Mouse (Mus musculus) MEL (cell line): ENCODE results near the gene Pip5k1c. TPM values are rescaled to one million over a fixed set of nuclear protein-coding genes. Genes with fewer than 3 reads are reported as not detected.

ENCODE experiments used
- DNase-seq: peaks from one replicate; pipeline ENCODE4 v3.0.0; 2011; ENCODE audit warnings: low read depth, low spot score
- H3K27ac ChIP-seq: 2 replicates; pipeline ENCODE4 v1.5.1; 2012; ENCODE audit warnings: low read depth, mild to moderate bottlenecking, control low read depth, low read length, moderate library complexity; ENCODE audit not compliant: control insufficient read depth
- H3K27me3 ChIP-seq, 2 experiments: fragments of 150-350 bp in 1 of 2; sonication (generic) in 1 of 2; 2 replicates each; pipeline ENCODE4 v1.6.1; 2012; ENCODE audit warnings: low read length in 2 of 2, mild to moderate bottlenecking in 2 of 2, improper control_type of control experiment in 1 of 2, moderate library complexity in 1 of 2; ENCODE audit not compliant: insufficient read depth in 2 of 2, control insufficient read depth in 1 of 2
- H3K36me3 ChIP-seq, 2 experiments: 2 replicates each; pipeline ENCODE4 v1.6.1; 2012 to 2014; ENCODE audit warnings: low read length in 2 of 2, improper control_type of control experiment in 1 of 2, inconsistent platforms in 1 of 2, mild to moderate bottlenecking in 1 of 2; ENCODE audit not compliant: insufficient read depth in 2 of 2, control insufficient read depth in 1 of 2
- H3K4me1 ChIP-seq, 2 experiments: fragments of 150-350 bp in 1 of 2; sonication (generic) in 1 of 2; 2 replicates each; pipeline ENCODE4 v1.6.1; 2012; ENCODE audit warnings: low read length in 2 of 2, improper control_type of control experiment in 1 of 2, mild to moderate bottlenecking in 1 of 2; ENCODE audit not compliant: insufficient read depth in 2 of 2, control insufficient read depth in 1 of 2
- H3K4me3 ChIP-seq, 2 experiments: fragments of 150-350 bp in 1 of 2; sonication (generic) in 1 of 2; 2 replicates each; pipeline ENCODE4 v1.5.1; 2012; ENCODE audit warnings: low read depth in 2 of 2, low read length in 2 of 2, mild to moderate bottlenecking in 2 of 2, moderate library complexity in 2 of 2, control low read depth in 1 of 2, improper control_type of control experiment in 1 of 2; ENCODE audit not compliant: control insufficient read depth in 1 of 2, insufficient read depth in 1 of 2
- H3K79me2 ChIP-seq: 2 replicates; pipeline ENCODE4 v1.6.1; 2012; ENCODE audit warnings: mild to moderate bottlenecking, low read length, moderate library complexity; ENCODE audit not compliant: control insufficient read depth, poor library complexity, insufficient read depth
- H3K9ac ChIP-seq: 2 replicates; pipeline ENCODE4 v1.6.1; 2012; ENCODE audit warnings: low read depth, mild to moderate bottlenecking, control low read depth, low read length, moderate library complexity; ENCODE audit not compliant: control insufficient read depth, poor library complexity, severe bottlenecking
- H3K9me3 ChIP-seq: fragments of 150-350 bp; sonication (generic); replicated peaks from 2 replicates; pipeline ENCODE4 v1.6.1; 2012; ENCODE audit warnings: mild to moderate bottlenecking, low read length, improper control_type of control experiment, moderate library complexity; ENCODE audit not compliant: insufficient read depth
- BHLHE40 ChIP-seq: IDR thresholded peaks from 2 replicates; pipeline ENCODE4 v1.6.1; 2012; ENCODE audit warnings: low read depth, mild to moderate bottlenecking, inconsistent platforms, low read length, improper control_type of control experiment, borderline replicate concordance
- CTCF ChIP-seq, 3 experiments: IDR thresholded peaks in 2 of 3; conservative IDR thresholded peaks in 1 of 3; 2 replicates each; pipeline ENCODE4 v1.5.1; 2011 to 2012; ENCODE audit warnings: low read length in 3 of 3, low read depth in 2 of 3, mild to moderate bottlenecking in 2 of 3, improper control_type of control experiment in 1 of 3, inconsistent platforms in 1 of 3, mixed read lengths in 1 of 3, moderate library complexity in 1 of 3; ENCODE audit not compliant: control insufficient read depth in 1 of 3, insufficient read depth in 1 of 3, poor library complexity in 1 of 3, severe bottlenecking in 1 of 3
- E2F4 ChIP-seq: IDR thresholded peaks from 2 replicates; pipeline ENCODE4 v1.6.1; 2011; ENCODE audit warnings: low read depth, low read length, improper control_type of control experiment, borderline replicate concordance
- ELF1 ChIP-seq: IDR thresholded peaks from 2 replicates; pipeline ENCODE4 v1.6.1; 2014; ENCODE audit warnings: low read depth, mild to moderate bottlenecking, inconsistent platforms, low read length, improper control_type of control experiment, moderate library complexity
- EP300 ChIP-seq, 2 experiments: IDR thresholded peaks; 2 replicates each; pipeline ENCODE4 v1.6.1; 2011; ENCODE audit warnings: improper control_type of control experiment in 2 of 2, low read length in 2 of 2, low read depth in 1 of 2, mild to moderate bottlenecking in 1 of 2
- GABPA ChIP-seq: IDR thresholded peaks from 2 replicates; pipeline ENCODE4 v1.6.1; 2012; ENCODE audit warnings: low read depth, mild to moderate bottlenecking, inconsistent platforms, low read length, improper control_type of control experiment, moderate library complexity
- GATA1 ChIP-seq: IDR thresholded peaks from 2 replicates; pipeline ENCODE4 v1.6.1; 2011; ENCODE audit warnings: low read depth, low read length, improper control_type of control experiment
- MAZ ChIP-seq: IDR thresholded peaks from 2 replicates; pipeline ENCODE4 v1.6.1; 2012; ENCODE audit warnings: low read depth, mild to moderate bottlenecking, inconsistent platforms, low read length, improper control_type of control experiment
- MXI1 ChIP-seq: IDR thresholded peaks from 2 replicates; pipeline ENCODE4 v1.6.1; 2011; ENCODE audit warnings: mild to moderate bottlenecking, low read depth, low read length, improper control_type of control experiment
- MYB ChIP-seq: IDR thresholded peaks from 2 replicates; pipeline ENCODE4 v1.6.1; 2011; ENCODE audit warnings: mild to moderate bottlenecking, low read depth, low read length, improper control_type of control experiment
- MYC ChIP-seq: IDR thresholded peaks from 2 replicates; pipeline ENCODE4 v1.6.1; 2011; ENCODE audit warnings: low read depth, mild to moderate bottlenecking, low read length, improper control_type of control experiment, moderate library complexity
- POLR2AphosphoS2 ChIP-seq: IDR thresholded peaks from 2 replicates; pipeline ENCODE4 v1.6.1; 2011; ENCODE audit warnings: low read length, improper control_type of control experiment
- POLR2AphosphoS5 ChIP-seq: IDR thresholded peaks from 2 replicates; pipeline ENCODE4 v1.6.1; 2012; ENCODE audit warnings: low read depth, borderline replicate concordance, mild to moderate bottlenecking, inconsistent platforms, low read length, moderate library complexity, mixed read lengths
- RAD21 ChIP-seq: IDR thresholded peaks from 2 replicates; pipeline ENCODE4 v1.6.1; 2011; ENCODE audit warnings: mild to moderate bottlenecking, low read depth, low read length, improper control_type of control experiment
- SIN3A ChIP-seq: IDR thresholded peaks from 2 replicates; pipeline ENCODE4 v1.6.1; 2012; ENCODE audit warnings: low read length, improper control_type of control experiment, inconsistent platforms
- SMC3 ChIP-seq: IDR thresholded peaks from 2 replicates; pipeline ENCODE4 v1.6.1; 2011; ENCODE audit warnings: low read depth, low read length, improper control_type of control experiment
- TAL1 ChIP-seq: IDR thresholded peaks from 2 replicates; pipeline ENCODE4 v1.6.1; 2012; ENCODE audit warnings: mild to moderate bottlenecking, inconsistent platforms, low read length, moderate library complexity, mixed read lengths
- TBP ChIP-seq: IDR thresholded peaks from 2 replicates; pipeline ENCODE4 v1.8.0; 2011; ENCODE audit warnings: low read depth, low read length, improper control_type of control experiment
- UBTF ChIP-seq: IDR thresholded peaks from 2 replicates; pipeline ENCODE4 v1.6.1; 2012; ENCODE audit warnings: low read depth, mild to moderate bottlenecking, inconsistent platforms, low read length, improper control_type of control experiment, moderate library complexity, borderline replicate concordance; ENCODE audit not compliant: insufficient read depth
- USF1 ChIP-seq: IDR thresholded peaks from 2 replicates; pipeline ENCODE4 v1.6.1; 2014; ENCODE audit warnings: low read depth, mild to moderate bottlenecking, inconsistent platforms, low read length, improper control_type of control experiment, moderate library complexity
- USF2 ChIP-seq, 2 experiments: IDR thresholded peaks; 2 replicates each; pipeline ENCODE4 v1.6.1; 2011 to 2012; ENCODE audit warnings: improper control_type of control experiment in 2 of 2, low read length in 2 of 2, borderline replicate concordance in 1 of 2, inconsistent platforms in 1 of 2, low read depth in 1 of 2, mild to moderate bottlenecking in 1 of 2; ENCODE audit not compliant: insufficient read depth in 1 of 2
- ZC3H11A ChIP-seq: IDR thresholded peaks from 2 replicates; pipeline ENCODE4 v1.6.1; 2012; ENCODE audit warnings: low read depth, mild to moderate bottlenecking, inconsistent platforms, low read length, improper control_type of control experiment
- ZKSCAN1 ChIP-seq: IDR thresholded peaks from 2 replicates; pipeline ENCODE4 v1.6.1; 2012; ENCODE audit warnings: low read depth, mild to moderate bottlenecking, inconsistent platforms, low read length, improper control_type of control experiment, moderate library complexity
- ZMIZ1 ChIP-seq: IDR thresholded peaks from 2 replicates; pipeline ENCODE4 v1.6.1; 2012; ENCODE audit warnings: low read depth, mild to moderate bottlenecking, inconsistent platforms, low read length, improper control_type of control experiment, moderate library complexity
- polyA plus RNA-seq, 2 experiments: library from polyadenylated mRNA; stranded (reverse) in 1 of 2; unstranded in 1 of 2; fragments of >175 nt in 1 of 2; fragments of >200 nt in 1 of 2; gene quantifications; 2 replicates each; pipeline versions ENCODE4 v1.2.1 to v1.2.4; 2012; ENCODE audit warnings: low replicate concordance in 2 of 2, low read depth in 1 of 2; ENCODE audit not compliant: insufficient read length in 2 of 2, insufficient read depth in 1 of 2, missing spikeins in 1 of 2
- total RNA-seq: library from RNA; depleted of rRNA; stranded (reverse); fragments of 300-350 nt; gene quantifications from 2 replicates; pipeline ENCODE4 v1.2.3, GENCODE M21; 2012

Pip5k1c gene
- total and polyA plus RNA-seq, 3 experiments, result 14.4 to 40.5 TPM; not detected in 1

DNA sequence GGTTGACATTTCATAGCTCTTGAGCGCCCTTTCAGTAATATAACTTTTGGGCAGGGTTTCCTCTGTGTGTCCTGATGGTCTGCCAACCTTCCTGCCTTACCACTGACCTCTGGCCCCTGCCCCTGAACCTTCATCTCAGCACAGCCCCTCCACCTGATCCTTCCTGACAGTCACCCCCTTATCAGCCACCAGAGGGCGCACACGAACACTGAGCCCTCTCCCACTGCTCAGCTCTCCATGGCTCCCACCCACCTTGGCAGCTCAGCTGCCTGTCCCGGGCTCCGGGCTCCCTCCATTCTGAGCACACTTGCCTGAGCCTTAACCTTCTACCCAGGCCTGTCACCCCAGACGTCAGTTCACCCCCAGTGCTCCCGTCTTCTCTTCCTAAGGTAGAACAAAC is 3.5 kb upstream of the Pip5k1c start:
- H3K9me3 ChIP-seq, result no peaks in the 10 kb centered on the region
- H3K27ac ChIP-seq, result no peak overlapping the region
- H3K4me1 ChIP-seq, result peaks cover 9 to 27% of the 10 kb centered on the region in 2 experiments
- no peak overlapping the region for H3K9ac ChIP-seq
- H3K27me3 ChIP-seq, result no peaks in the 10 kb centered on the region
- peak; percentile 75 for DNase-seq
- H3K36me3 ChIP-seq, result peaks cover 0 to 20% of the 10 kb centered on the region in 2 experiments; a peak in 2 of 4 replicates
- H3K79me2 ChIP-seq, result peaks cover 12% of the 10 kb centered on the region
- H3K4me3 ChIP-seq, result no peak overlapping the region
- TF ChIP-seq ZMIZ1, result no peak
- no peak for TF ChIP-seq ZKSCAN1
- no peak for TF ChIP-seq MYC
- TF ChIP-seq RAD21, result peak; percentile 48
- TF ChIP-seq SMC3, result peak; percentile 86
- TF ChIP-seq MYB, result no peak
- TF ChIP-seq SIN3A, result peak; percentile 28; the same call in 1 of the 2 replicates
- no peak for TF ChIP-seq POLR2AphosphoS2
- TF ChIP-seq MXI1, result no peak
- peak; percentile 83 to 95 (median 89) for TF ChIP-seq CTCF (IDR thresholded peaks at IDR 0.05 in 2 of 3, conservative IDR thresholded peaks at IDR 0.05 in 1 of 3; ENCODE audit: control insufficient read depth in 1 of 3, insufficient read depth in 1 of 3, low read depth in 2 of 3, low read length in 3 of 3, poor library complexity in 1 of 3, severe bottlenecking in 1 of 3)
- TF ChIP-seq EP300 (IDR thresholded peaks at IDR 0.05; ENCODE audit: low read depth in 1 of 2, low read length in 2 of 2), result no peak
- TF ChIP-seq MAZ, result peak; percentile 49; the same call in 1 of the 2 replicates
- TF ChIP-seq ZC3H11A, result peak; percentile 46; the same call in 1 of the 2 replicates
- TF ChIP-seq BHLHE40, result no peak
- TF ChIP-seq USF1, result no peak

DNA sequence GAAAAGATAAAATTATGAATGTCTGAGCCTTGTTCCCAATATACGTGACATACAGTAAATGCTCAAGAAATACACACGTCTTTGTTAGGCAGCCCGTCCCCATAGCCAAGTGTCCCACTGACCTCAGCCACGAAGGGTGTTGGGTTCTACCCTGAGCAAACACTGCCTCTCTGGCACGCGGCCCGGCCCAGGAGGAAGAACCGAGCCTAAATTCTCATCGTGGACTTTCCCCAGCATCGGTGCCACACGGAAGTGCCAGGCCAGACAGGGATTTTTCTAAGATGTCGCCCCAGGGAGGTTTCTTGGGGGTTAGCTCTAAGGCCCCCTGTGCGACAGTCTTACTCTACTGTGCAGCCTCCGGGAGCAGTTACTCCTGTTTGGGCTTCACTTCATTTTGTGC is 3.0 kb upstream of the Pip5k1c start:
- Histone ChIP-seq H3K9me3 (no peaks in the 10 kb centered on the region), H3K27me3 (no peaks in the 10 kb centered on the region), H3K79me2 (peaks cover 17% of the 10 kb centered on the region), H3K9ac (no peak overlapping the region), H3K4me3 (no peak overlapping the region), H3K36me3 (peaks cover 0 to 26% of the 10 kb centered on the region in 2 experiments; a peak in 2 of 4 replicates), H3K4me1 (peaks cover 12 to 32% of the 10 kb centered on the region in 2 experiments), H3K27ac (no peak overlapping the region)
- DNase-seq, result no peak
- TF ChIP-seq ZC3H11A, result no peak
- no peak for TF ChIP-seq ZMIZ1
- TF ChIP-seq CTCF (IDR thresholded peaks at IDR 0.05 in 2 of 3, conservative IDR thresholded peaks at IDR 0.05 in 1 of 3; ENCODE audit: control insufficient read depth in 1 of 3, insufficient read depth in 1 of 3, low read depth in 2 of 3, low read length in 3 of 3, poor library complexity in 1 of 3, severe bottlenecking in 1 of 3), result no peak
- no peak for TF ChIP-seq UBTF
- no peak for TF ChIP-seq E2F4
- no peak for TF ChIP-seq SMC3
- TF ChIP-seq USF2 (IDR thresholded peaks at IDR 0.05; ENCODE audit: borderline replicate concordance in 1 of 2, insufficient read depth in 1 of 2, low read depth in 1 of 2, low read length in 2 of 2), result no peak
- no peak for TF ChIP-seq POLR2AphosphoS5
- TF ChIP-seq EP300 (IDR thresholded peaks at IDR 0.05; ENCODE audit: low read depth in 1 of 2, low read length in 2 of 2), result no peak
- no peak for TF ChIP-seq MAZ
- no peak for TF ChIP-seq GATA1
- no peak for TF ChIP-seq GABPA
- no peak for TF ChIP-seq RAD21
- TF ChIP-seq ELF1, result no peak
- no peak for TF ChIP-seq TBP
- no peak for TF ChIP-seq TAL1
